Mouse (Mus musculus): ENCODE measurements around the gene Il22ra1.

- TF ChIP-seq POLR2A (IDR thresholded peaks at IDR 0.05; ENCODE audit: low read depth, low read length) (no peak), CTCF (IDR thresholded peaks at IDR 0.05; ENCODE audit: extremely low read depth, insufficient read depth, insufficient read length, insufficient replicate concordance) (no peak)
Measured at GRCm38 (mm10) chr4:135761569-135761968, 33.6 kb downstream of the Il22ra1 start.

Data from spleen, adult 2 months (tissue).